Mouse (Mus musculus) CH12.LX (cell line): ENCODE results near the gene Gstt2. TPM values are rescaled to one million over a fixed set of nuclear protein-coding genes. Genes with fewer than 3 reads are reported as not detected.

ENCODE experiments used
- DNase-seq: peaks from one replicate; pipeline ENCODE4 v3.0.0-alpha.2; 2013; ENCODE audit errors: extremely low read depth
- H3K27ac ChIP-seq: 2 replicates; pipeline ENCODE4 v1.5.1; 2012; ENCODE audit warnings: low read depth, mild to moderate bottlenecking, control low read depth, moderate library complexity; ENCODE audit not compliant: insufficient read depth
- H3K27me3 ChIP-seq: replicated peaks from 2 replicates; pipeline ENCODE3; 2012; ENCODE audit warnings: inconsistent platforms
- H3K36me3 ChIP-seq, 2 experiments: replicated peaks in 1 of 2; 2 replicates each; pipeline versions ENCODE3 to v1.6.1; 2012; ENCODE audit warnings: inconsistent platforms in 1 of 2, low read length in 1 of 2, mild to moderate bottlenecking in 1 of 2, mixed read lengths in 1 of 2, moderate library complexity in 1 of 2; ENCODE audit not compliant: control insufficient read depth in 1 of 2, insufficient read depth in 1 of 2
- H3K4me1 ChIP-seq, 2 experiments: 2 replicates each; pipeline ENCODE4 v1.6.1; 2012; ENCODE audit warnings: inconsistent platforms in 1 of 2, moderate library complexity in 1 of 2; ENCODE audit not compliant: insufficient read depth in 2 of 2, control insufficient read depth in 1 of 2
- H3K4me2 ChIP-seq: 2 replicates; pipeline ENCODE4 v1.6.1; 2012; ENCODE audit warnings: low read depth, mild to moderate bottlenecking, control low read depth; ENCODE audit not compliant: poor library complexity, insufficient read depth, severe bottlenecking
- H3K4me3 ChIP-seq, 3 experiments: fragments of 150-350 bp in 1 of 3; sonication (generic) in 1 of 3; replicated peaks in 1 of 3; 2 replicates each; pipeline versions ENCODE3 to v1.5.1; 2011 to 2012; ENCODE audit warnings: low read depth in 2 of 3, low read length in 2 of 3, mild to moderate bottlenecking in 2 of 3, moderate library complexity in 2 of 3, control low read depth in 1 of 3, improper control_type of control experiment in 1 of 3, inconsistent platforms in 1 of 3, mixed read lengths in 1 of 3; ENCODE audit not compliant: poor library complexity in 1 of 3
- H3K79me2 ChIP-seq: replicated peaks from 2 replicates; pipeline ENCODE4 v1.6.1; 2012; ENCODE audit warnings: mild to moderate bottlenecking, moderate library complexity; ENCODE audit not compliant: control insufficient read depth, poor library complexity, insufficient read depth, severe bottlenecking; ENCODE audit errors: extremely low read depth
- H3K9ac ChIP-seq: 2 replicates; pipeline ENCODE4 v1.6.1; 2012; ENCODE audit warnings: low read depth, mild to moderate bottlenecking, control low read depth, moderate library complexity; ENCODE audit not compliant: insufficient read depth
- H3K9me3 ChIP-seq: replicated peaks from 2 replicates; pipeline ENCODE3; 2012; ENCODE audit warnings: low read length, inconsistent platforms, mixed read lengths
- BHLHE40 ChIP-seq: IDR thresholded peaks from 2 replicates; pipeline ENCODE4 v1.6.1; 2011; ENCODE audit warnings: mild to moderate bottlenecking, low read depth, low read length, improper control_type of control experiment
- CHD2 ChIP-seq: IDR thresholded peaks from 2 replicates; pipeline ENCODE4 v1.6.1; 2011; ENCODE audit warnings: low read length, improper control_type of control experiment
- EP300 ChIP-seq: IDR thresholded peaks from 2 replicates; pipeline ENCODE4 v1.6.1; 2011; ENCODE audit warnings: low read length, improper control_type of control experiment
- HCFC1 ChIP-seq: IDR thresholded peaks from 2 replicates; pipeline ENCODE4 v1.6.1; 2012; ENCODE audit warnings: low read depth, mild to moderate bottlenecking, inconsistent platforms, low read length, improper control_type of control experiment
- IRF4 ChIP-seq: IDR thresholded peaks from 2 replicates; pipeline ENCODE4 v1.6.1; 2014; ENCODE audit warnings: low read depth, mild to moderate bottlenecking, inconsistent platforms, low read length, improper control_type of control experiment
- JUN ChIP-seq: IDR thresholded peaks from 2 replicates; pipeline ENCODE4 v1.6.1; 2011; ENCODE audit warnings: low read depth, mild to moderate bottlenecking, low read length, improper control_type of control experiment, moderate library complexity; ENCODE audit not compliant: insufficient read depth
- KAT2A ChIP-seq: IDR thresholded peaks from 2 replicates; pipeline ENCODE4 v1.6.1; 2012; ENCODE audit warnings: low read length, improper control_type of control experiment, inconsistent platforms; ENCODE audit not compliant: insufficient replicate concordance
- MAFK ChIP-seq: IDR thresholded peaks from 2 replicates; pipeline ENCODE4 v1.6.1; 2011; ENCODE audit warnings: low read length, improper control_type of control experiment; ENCODE audit not compliant: insufficient replicate concordance
- MAZ ChIP-seq: IDR thresholded peaks from 2 replicates; pipeline ENCODE4 v1.6.1; 2012; ENCODE audit warnings: low read depth, mild to moderate bottlenecking, inconsistent platforms, low read length, improper control_type of control experiment, moderate library complexity
- MEF2A ChIP-seq: IDR thresholded peaks from 2 replicates; pipeline ENCODE4 v1.6.1; 2014; ENCODE audit warnings: low read depth, mild to moderate bottlenecking, inconsistent platforms, low read length, improper control_type of control experiment, borderline replicate concordance
- NRF1 ChIP-seq: IDR thresholded peaks from 2 replicates; pipeline ENCODE4 v1.6.1; 2014; ENCODE audit warnings: low read depth, mild to moderate bottlenecking, inconsistent platforms, low read length, improper control_type of control experiment, moderate library complexity
- RCOR1 ChIP-seq: conservative IDR thresholded peaks from 2 replicates; pipeline ENCODE4 v1.6.1; 2012; ENCODE audit warnings: low read depth, mild to moderate bottlenecking, inconsistent platforms, low read length, improper control_type of control experiment
- SMC3 ChIP-seq: IDR thresholded peaks from 2 replicates; pipeline ENCODE4 v1.6.1; 2011; ENCODE audit warnings: low read depth, low read length, improper control_type of control experiment
- TCF12 ChIP-seq: IDR thresholded peaks from 2 replicates; pipeline ENCODE4 v1.6.1; 2014; ENCODE audit warnings: low read depth, mild to moderate bottlenecking, inconsistent platforms, low read length, improper control_type of control experiment
- USF1 ChIP-seq: IDR thresholded peaks from 2 replicates; pipeline ENCODE4 v1.6.1; 2014; ENCODE audit warnings: low read depth, mild to moderate bottlenecking, inconsistent platforms, low read length, improper control_type of control experiment
- USF2 ChIP-seq: conservative IDR thresholded peaks from 2 replicates; pipeline ENCODE4 v1.6.1; 2011; ENCODE audit warnings: low read depth, low read length, improper control_type of control experiment
- ZC3H11A ChIP-seq: IDR thresholded peaks from 2 replicates; pipeline ENCODE4 v1.6.1; 2012; ENCODE audit warnings: low read depth, mild to moderate bottlenecking, inconsistent platforms, low read length, improper control_type of control experiment
- ZMIZ1 ChIP-seq: IDR thresholded peaks from 2 replicates; pipeline ENCODE4 v1.6.1; 2012; ENCODE audit warnings: low read depth, mild to moderate bottlenecking, inconsistent platforms, low read length, improper control_type of control experiment
- ZNF384 ChIP-seq: IDR thresholded peaks from 2 replicates; pipeline ENCODE4 v1.6.1; 2012; ENCODE audit warnings: low read depth, low read length, improper control_type of control experiment, inconsistent platforms
- dilution Hi-C: fragments of 300-500 bp; cut with MboI; formaldehyde crosslinking; loops from 2 replicates; pipeline ENCODE4 v1.14.3; 2020; ENCODE audit warnings: low sequenced_read_pairs; ENCODE audit not compliant: extremely low pct_unique_long_range_greater_than_20kb, extremely low pct_ligation_motif_present
- in situ Hi-C: fragments of 300-500 bp; cut with MboI; formaldehyde crosslinking; loops from 3 replicates; pipeline ENCODE4 v1.14.3; 2019; ENCODE audit warnings: low sequenced_read_pairs, low pct_ligation_motif_present, low pct_unique_long_range_greater_than_20kb, mixed read lengths
- polyA plus RNA-seq: library from polyadenylated mRNA; unstranded; fragments of >175 nt; gene quantifications from 2 replicates; pipeline ENCODE4 v1.2.1, GENCODE M21; 2012; ENCODE audit warnings: low read depth; ENCODE audit not compliant: insufficient read length
- total RNA-seq, 2 experiments: library from RNA; depleted of rRNA; stranded (reverse); fragments of 300-350 nt in 1 of 2; fragments of >200 nt in 1 of 2; gene quantifications; 2 replicates each; pipeline ENCODE4 v1.2.3; 2012 to 2014

Gstt2 gene
- total and polyA plus RNA-seq, 3 experiments, result 126 to 253 (median 197) TPM

DNA sequence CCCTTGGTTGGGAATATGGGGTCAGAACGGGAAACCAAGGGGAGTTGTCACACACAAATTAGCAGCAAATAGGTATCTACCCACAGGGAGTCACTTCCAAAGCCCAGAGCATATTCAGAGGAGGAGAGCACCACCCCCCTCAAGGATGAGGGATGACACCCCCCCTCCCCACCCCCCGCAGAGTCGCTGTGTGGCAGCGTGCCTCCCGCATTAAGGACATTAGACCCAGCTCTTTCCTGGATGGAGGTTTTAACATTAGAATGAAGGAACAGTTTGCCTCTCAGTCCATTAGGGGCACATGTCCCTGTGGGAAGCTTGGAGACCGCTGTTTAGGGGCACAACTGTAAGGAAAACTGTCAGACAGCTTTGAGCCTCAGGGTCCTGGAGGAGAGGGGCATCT, 13.9 kb upstream of the Gstt2 start:
- H3K9me3 ChIP-seq, result peaks cover 4% of the 10 kb centered on the region
- no peaks in the 10 kb centered on the region for H3K79me2 ChIP-seq
- TF ChIP-seq BHLHE40 (no peak), TCF12 (no peak), CHD2 (no peak), MAZ (no peak), JUN (no peak), USF2 (no peak), KAT2A (no peak), ZMIZ1 (no peak), MAFK (no peak), USF1 (no peak)
- in situ Hi-C loops, result loop anchor here (10.0 kb wide), 1 partner anchor 106 kb away; no protein-coding TSS in a partner anchor
- H3K4me1 ChIP-seq, result peaks cover 2 to 20% of the 10 kb centered on the region in 2 experiments; a peak in 3 of 4 replicates
- dilution Hi-C loops, result no loop called here
- H3K27ac ChIP-seq, result no peak overlapping the region
- no peak overlapping the region for H3K9ac ChIP-seq
- H3K4me2 ChIP-seq, result no peak overlapping the region
- H3K27me3 ChIP-seq, result no peaks in the 10 kb centered on the region
- no peak for DNase-seq
- H3K4me3 ChIP-seq, result no peak overlapping the region
- peaks cover 0 to 14% of the 10 kb centered on the region in 2 experiments for H3K36me3 ChIP-seq

DNA sequence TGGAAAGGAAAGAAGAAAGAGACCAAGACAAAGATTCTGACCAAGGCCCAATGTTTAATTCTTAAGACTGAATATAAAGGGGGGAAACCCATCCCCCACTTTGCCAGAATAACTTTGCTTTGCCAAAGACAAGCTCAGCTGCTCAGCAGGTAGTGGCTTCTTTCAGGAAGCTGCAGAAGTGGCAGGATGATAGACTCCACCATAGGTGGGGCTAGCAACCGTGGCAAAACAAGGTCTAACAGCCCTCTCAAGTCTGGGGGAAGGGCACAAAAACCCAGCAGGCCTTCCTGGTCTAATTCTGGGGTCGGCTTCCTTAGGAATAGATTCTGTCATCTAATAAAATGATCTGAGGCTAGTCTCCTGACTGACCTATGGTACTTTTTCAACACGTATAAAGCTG, 11.2 kb upstream of the Gstt2 start:
- in situ Hi-C loops, result no loop called here
- Histone ChIP-seq H3K27ac (no peak overlapping the region), H3K9ac (no peak overlapping the region), H3K4me2 (no peak overlapping the region), H3K79me2 (no peaks in the 10 kb centered on the region), H3K4me3 (no peak overlapping the region), H3K36me3 (no peaks in the 10 kb centered on the region), H3K27me3 (no peaks in the 10 kb centered on the region), H3K9me3 (peaks cover 4% of the 10 kb centered on the region), H3K4me1 (peaks cover 2 to 20% of the 10 kb centered on the region in 2 experiments; a peak in 3 of 4 replicates)
- dilution Hi-C loops, result no loop called here
- DNase-seq, result no peak
- TF ChIP-seq MEF2A, result no peak
- no peak for TF ChIP-seq BHLHE40
- no peak for TF ChIP-seq ZMIZ1
- TF ChIP-seq SMC3, result no peak
- no peak for TF ChIP-seq EP300

DNA sequence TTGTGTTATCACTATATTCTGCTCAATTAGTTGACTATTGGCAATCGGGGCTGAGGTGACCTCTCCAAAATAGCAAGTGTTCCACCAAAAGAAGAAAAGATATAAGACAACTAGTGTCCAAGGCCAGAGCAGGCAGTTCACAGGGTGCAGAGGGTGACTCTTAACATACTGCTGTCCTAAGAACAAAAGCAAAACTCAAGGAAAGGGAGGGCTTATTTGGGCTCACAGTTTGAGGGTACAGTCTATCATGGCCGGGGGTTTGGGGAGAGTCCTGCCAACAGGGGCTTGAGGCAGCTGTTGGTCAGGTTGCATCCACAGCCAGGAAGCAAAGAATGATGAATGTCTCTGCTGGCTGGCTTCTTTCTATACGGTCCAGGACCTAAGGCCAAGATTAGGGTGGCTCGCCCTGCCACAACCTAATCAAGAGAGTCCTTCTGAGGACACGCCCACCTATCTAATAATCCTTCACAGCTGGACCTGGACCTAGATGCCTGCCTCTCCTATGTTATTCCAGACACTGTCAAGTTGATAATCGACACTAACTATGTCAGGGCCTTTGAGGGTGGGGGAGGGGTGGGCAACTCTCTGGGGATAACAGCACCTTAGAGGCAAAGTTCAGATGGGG, 8.2 kb upstream of the Gstt2 start:
- in situ Hi-C loops (no loop called here), dilution Hi-C loops (no loop called here)
- no peak for DNase-seq
- no peak overlapping the region for H3K9ac ChIP-seq
- no peaks in the 10 kb centered on the region for H3K79me2 ChIP-seq
- no peak overlapping the region for H3K4me2 ChIP-seq
- peaks cover 2 to 20% of the 10 kb centered on the region in 2 experiments; a peak in 3 of 4 replicates for H3K4me1 ChIP-seq
- no peak overlapping the region for H3K27ac ChIP-seq
- H3K4me3 ChIP-seq, result no peak overlapping the region
- no peaks in the 10 kb centered on the region for H3K9me3 ChIP-seq
- TF ChIP-seq ZNF384 (no peak), NRF1 (no peak), RCOR1 (no peak), MEF2A (no peak), EP300 (no peak), ZC3H11A (no peak), HCFC1 (no peak), ZMIZ1 (no peak), IRF4 (no peak)
- H3K36me3 ChIP-seq, result no peaks in the 10 kb centered on the region
- no peaks in the 10 kb centered on the region for H3K27me3 ChIP-seq
